Mouse (Mus musculus) embryonic facial prominence, embryonic 15.5 days (tissue): ENCODE measurements around the gene Tbc1d8. TPM values are rescaled to one million over a fixed set of nuclear protein-coding genes. Genes with fewer than 3 reads are reported as not detected.

Experiments
- ATAC-seq: fragments of 200-750 bp; cut with Nextera tagmentation; 2 replicates; pipeline ENCODE4 v1.8.0; 2017; ENCODE audit warnings: low read depth, moderate TSS enrichment; ENCODE audit not compliant: insufficient number of reproducible peaks, low FRiP score, low TSS enrichment
- H3K27ac ChIP-seq: fragments of 300-500 bp; sonication (generic); replicated peaks from 2 replicates; pipeline ENCODE4 v1.5.1; 2015; ENCODE audit warnings: mild to moderate bottlenecking, inconsistent platforms
- H3K27me3 ChIP-seq: fragments of 300-500 bp; sonication (generic); 2 replicates; pipeline ENCODE4 v1.6.1; 2015; ENCODE audit warnings: inconsistent platforms
- H3K36me3 ChIP-seq: fragments of 300-500 bp; sonication (generic); 2 replicates; pipeline ENCODE4 v1.6.1; 2015; ENCODE audit warnings: mild to moderate bottlenecking, inconsistent platforms
- H3K4me1 ChIP-seq: fragments of 300-500 bp; sonication (generic); 2 replicates; pipeline ENCODE4 v1.6.1; 2015; ENCODE audit warnings: inconsistent platforms
- H3K4me2 ChIP-seq: fragments of 300-500 bp; sonication (generic); replicated peaks from 2 replicates; pipeline ENCODE4 v1.6.1; 2015; ENCODE audit warnings: mild to moderate bottlenecking, inconsistent platforms
- H3K4me3 ChIP-seq: fragments of 300-500 bp; sonication (generic); replicated peaks from 2 replicates; pipeline ENCODE4 v1.5.1; 2015; ENCODE audit warnings: mild to moderate bottlenecking, inconsistent platforms
- H3K9ac ChIP-seq: fragments of 300-500 bp; sonication (generic); 2 replicates; pipeline ENCODE4 v1.6.1; 2015; ENCODE audit warnings: inconsistent platforms
- H3K9me3 ChIP-seq: fragments of 300-500 bp; sonication (generic); replicated peaks from 2 replicates; pipeline ENCODE4 v1.6.1; 2016; ENCODE audit warnings: inconsistent platforms
- WGBS: fragments of 180-500 bp; shearing (Covaris S2); methylation state at CpG from one replicate; pipeline ENCODE4 v1.1.7; 2015; 5-methylcytosine and 5-hydroxymethylcytosine counted together
- polyA plus RNA-seq: library from polyadenylated mRNA; unstranded; fragments of >200 nt; fragmentation: Nextera tagmentation; extraction: Ambion mirVana; gene quantifications from 2 replicates; pipeline ENCODE4 v1.2.1, GENCODE M21; 2015

Gene Tbc1d8
- polyA plus RNA-seq, 1 experiment from 2014 or later, result 12.7 TPM

DNA sequence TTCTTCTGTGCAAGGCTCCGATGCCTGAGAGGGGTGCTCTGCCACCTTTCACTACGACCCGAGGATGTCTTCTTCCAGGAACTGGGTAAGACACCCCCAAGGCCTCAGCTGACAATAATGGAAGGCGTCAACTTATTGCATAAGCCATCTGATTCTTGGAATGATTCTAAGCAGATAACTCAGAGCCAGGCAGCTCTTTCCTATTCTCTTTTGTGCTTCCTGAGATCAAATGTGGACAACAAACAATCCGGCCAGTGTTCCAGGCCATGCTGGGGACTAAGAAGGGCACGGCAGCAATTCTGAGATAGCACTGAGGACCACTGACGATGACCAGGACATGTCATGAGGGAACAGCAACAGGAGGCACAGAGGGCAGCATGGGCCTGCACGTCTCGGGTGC lies 59.7 kb downstream of the Tbc1d8 start:
- Histone ChIP-seq H3K4me3 (no peak overlapping the region), H3K27me3 (no peaks in the 10 kb centered on the region), H3K9me3 (no peaks in the 10 kb centered on the region), H3K4me1 (peaks cover 17% of the 10 kb centered on the region), H3K27ac (no peak overlapping the region), H3K36me3 (no peaks in the 10 kb centered on the region), H3K9ac (no peak overlapping the region), H3K4me2 (no peak overlapping the region)
- no peak for ATAC-seq
- WGBS, result 72% methylated on average over 9 of the region's 9 CpGs

DNA sequence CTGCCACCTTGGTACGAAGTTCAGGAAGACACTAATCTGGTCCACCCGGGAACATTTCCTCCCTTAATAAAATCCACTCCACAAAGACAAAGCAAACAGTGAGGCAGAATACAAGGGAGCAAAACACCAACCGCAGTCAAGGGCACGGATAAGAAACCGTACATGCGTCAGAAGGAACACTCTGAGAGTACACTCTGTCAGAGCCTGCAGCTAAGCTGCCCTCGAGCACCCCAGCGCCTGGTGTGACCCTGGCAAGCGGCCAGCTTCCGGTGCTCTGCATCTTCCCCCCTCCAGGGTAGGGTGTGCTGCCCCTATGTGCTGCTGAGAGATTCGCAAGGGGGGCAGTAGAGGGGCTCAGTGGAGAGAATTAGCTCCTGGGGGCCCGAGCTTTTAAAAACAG lies 60.7 kb downstream of the Tbc1d8 start:
- Histone ChIP-seq H3K27ac (peak overlapping the region; percentile 58), H3K4me3 (no peak overlapping the region), H3K9ac (no peak overlapping the region), H3K4me2 (0 out of 2 replicates have a peak overlapping the region, but pooled peaks have one; percentile 17), H3K36me3 (no peaks in the 10 kb centered on the region), H3K9me3 (no peaks in the 10 kb centered on the region), H3K4me1 (peaks cover 13% of the 10 kb centered on the region), H3K27me3 (no peaks in the 10 kb centered on the region)
- WGBS, result 9% methylated on average over 12 of the region's 12 CpGs
- ATAC-seq, result peak; percentile 47; the same call in 1 of the 2 replicates

DNA sequence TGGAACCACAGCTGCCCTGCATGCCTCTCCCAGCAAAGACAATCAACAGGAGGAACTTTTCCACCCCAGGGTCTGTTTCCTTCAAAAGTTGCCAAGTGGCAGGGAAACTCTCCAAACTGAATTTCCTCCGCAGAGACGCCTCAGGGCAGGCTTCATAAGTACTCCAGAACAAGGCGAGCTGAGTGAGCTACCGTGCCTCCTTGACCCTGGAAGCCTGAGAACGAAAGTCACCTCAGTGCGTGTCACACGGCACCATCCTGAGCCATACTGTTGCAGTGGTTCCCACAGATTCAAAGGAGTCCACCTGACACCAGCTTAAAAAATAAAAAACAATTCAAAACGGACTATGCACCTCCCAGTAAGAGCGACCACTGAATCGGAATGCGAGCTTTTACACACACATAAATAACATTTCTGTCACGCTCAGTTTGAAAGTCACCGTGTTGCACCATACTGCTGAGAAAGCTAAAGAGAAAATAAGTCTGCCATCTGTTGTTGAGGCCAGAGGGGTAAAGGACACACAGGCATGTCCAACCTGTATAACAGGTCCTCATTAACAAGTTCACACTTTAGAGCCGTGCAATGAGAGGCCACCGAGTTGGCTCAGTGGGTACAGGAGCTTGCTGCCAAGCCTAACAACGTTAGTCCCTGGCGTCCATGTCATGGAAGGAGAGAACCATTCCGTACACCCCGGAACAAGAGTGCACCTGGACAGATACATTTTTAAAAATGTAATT lies 68.3 kb downstream of the Tbc1d8 start:
- Histone ChIP-seq H3K4me1 (peaks cover 4% of the 10 kb centered on the region; the same call in 1 of the 2 replicates), H3K36me3 (no peaks in the 10 kb centered on the region), H3K4me2 (no peak overlapping the region), H3K9ac (no peak overlapping the region), H3K9me3 (no peaks in the 10 kb centered on the region), H3K4me3 (no peak overlapping the region), H3K27ac (peak overlapping the region; percentile 28; the same call in 1 of the 2 replicates), H3K27me3 (no peaks in the 10 kb centered on the region)
- 59% methylated on average over 19 of the region's 19 CpGs for WGBS
- no peak for ATAC-seq

DNA sequence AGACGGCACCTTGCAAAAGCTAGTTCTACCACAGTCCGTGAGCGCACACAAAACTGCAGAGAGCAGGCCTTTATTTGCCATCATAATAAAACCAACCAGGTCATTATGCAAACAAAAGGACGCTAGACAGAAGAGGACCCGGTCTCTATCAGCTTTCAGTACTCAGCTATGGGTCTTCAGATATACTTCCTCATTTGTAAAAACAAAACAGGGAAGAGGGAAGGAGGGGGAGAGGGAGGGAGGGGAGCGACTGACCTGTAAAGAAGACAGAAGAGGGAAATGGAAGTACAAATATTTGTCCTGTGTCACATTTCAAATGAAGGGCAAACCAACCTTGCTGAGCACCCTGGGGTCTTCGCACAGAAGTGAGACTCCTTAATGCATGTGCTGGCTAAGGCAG lies 69.9 kb downstream of the Tbc1d8 start:
- no peaks in the 10 kb centered on the region for H3K36me3 ChIP-seq
- no peak for ATAC-seq
- H3K4me2 ChIP-seq, result no peak overlapping the region
- H3K9ac ChIP-seq, result no peak overlapping the region
- H3K27me3 ChIP-seq, result no peaks in the 10 kb centered on the region
- peaks cover 4% of the 10 kb centered on the region; the same call in 1 of the 2 replicates for H3K4me1 ChIP-seq
- WGBS, result 82% methylated on average over 7 of the region's 7 CpGs
- no peak overlapping the region for H3K4me3 ChIP-seq
- no peak overlapping the region for H3K27ac ChIP-seq
- no peaks in the 10 kb centered on the region for H3K9me3 ChIP-seq

DNA sequence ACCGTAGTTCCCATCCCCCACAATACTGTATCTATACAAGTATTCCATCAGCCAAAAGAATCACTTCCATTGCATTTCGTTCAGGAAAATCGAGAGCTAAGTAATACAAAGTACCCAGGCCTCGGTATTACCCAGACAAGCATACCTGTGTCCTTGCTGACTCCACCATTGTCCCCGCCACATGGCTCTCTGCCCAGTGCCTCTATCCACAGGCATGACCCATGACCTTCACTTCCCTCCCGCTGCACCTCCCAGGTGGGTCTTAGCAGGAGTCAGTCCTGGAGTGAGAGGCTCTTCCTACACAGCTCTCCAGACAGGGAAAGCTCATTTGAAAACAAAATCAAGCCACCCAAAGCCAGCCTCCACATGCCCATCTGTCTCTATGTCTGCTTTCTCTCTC lies 70.4 kb downstream of the Tbc1d8 start:
- no peak for ATAC-seq
- H3K27ac ChIP-seq, result no peak overlapping the region
- H3K4me1 ChIP-seq, result peaks cover 4% of the 10 kb centered on the region; the same call in 1 of the 2 replicates
- H3K9ac ChIP-seq, result no peak overlapping the region
- no peak overlapping the region for H3K4me3 ChIP-seq
- no peaks in the 10 kb centered on the region for H3K9me3 ChIP-seq
- H3K4me2 ChIP-seq, result no peak overlapping the region
- WGBS, result 92% methylated on average over 6 of the region's 6 CpGs
- H3K36me3 ChIP-seq, result no peaks in the 10 kb centered on the region
- H3K27me3 ChIP-seq, result no peaks in the 10 kb centered on the region

DNA sequence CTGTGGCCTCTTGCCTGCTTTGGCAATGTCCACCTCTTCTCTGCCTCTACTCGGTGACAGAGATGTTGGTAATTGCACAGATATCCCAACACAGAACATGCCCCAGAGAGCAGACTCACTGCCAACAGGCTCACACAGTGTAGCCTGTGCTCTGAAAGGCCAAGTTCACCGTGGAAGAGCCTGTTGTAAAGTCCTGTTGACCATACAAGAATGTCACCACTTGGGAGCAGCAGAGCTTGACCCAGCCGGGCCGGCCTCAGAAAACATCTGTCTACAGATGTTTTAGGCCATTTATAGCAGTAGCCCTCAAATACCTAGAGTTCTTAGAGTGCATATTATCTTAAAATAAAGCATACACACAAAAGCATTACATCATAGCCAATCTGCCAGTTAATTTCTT lies 71.4 kb downstream of the Tbc1d8 start:
- ATAC-seq, result no peak
- 78% methylated on average over 4 of the region's 4 CpGs for WGBS
- no peak overlapping the region for H3K27ac ChIP-seq

DNA sequence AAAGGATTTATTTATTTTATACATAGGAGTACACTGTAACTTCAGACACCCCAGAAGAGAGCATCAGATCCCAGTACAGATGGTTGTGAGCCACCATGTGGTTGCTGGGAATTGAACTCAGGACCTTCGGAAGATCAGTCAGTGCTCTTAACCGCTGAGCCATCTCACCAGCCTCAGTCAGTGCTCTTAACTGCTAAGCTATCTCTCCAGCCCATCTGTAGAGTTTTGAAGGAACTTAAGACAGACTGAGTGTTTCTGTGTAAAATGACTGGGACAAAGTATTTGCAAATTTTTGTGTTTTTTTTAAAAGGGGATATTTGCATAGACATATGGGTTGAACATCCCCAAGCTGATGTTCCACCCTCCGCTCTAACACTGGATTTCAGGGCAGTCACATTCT lies 78.4 kb downstream of the Tbc1d8 start:
- Histone ChIP-seq H3K4me2 (no peak overlapping the region), H3K36me3 (0 out of 2 replicates have a peak, but pooled peaks cover 8% of the 10 kb centered on the region), H3K9me3 (no peaks in the 10 kb centered on the region), H3K4me3 (no peak overlapping the region), H3K27me3 (no peaks in the 10 kb centered on the region), H3K4me1 (no peaks in the 10 kb centered on the region), H3K27ac (no peak overlapping the region), H3K9ac (no peak overlapping the region)
- WGBS, result 87% methylated on average over 3 of the region's 3 CpGs
- ATAC-seq, result no peak

More for the DNA sequence above, 71.4 kb downstream of the Tbc1d8 start:
- H3K4me1 ChIP-seq, result peaks cover 4% of the 10 kb centered on the region; the same call in 1 of the 2 replicates
- no peaks in the 10 kb centered on the region for H3K27me3 ChIP-seq
- H3K4me2 ChIP-seq, result no peak overlapping the region
- no peak overlapping the region for H3K4me3 ChIP-seq
- no peak overlapping the region for H3K9ac ChIP-seq
- no peaks in the 10 kb centered on the region for H3K9me3 ChIP-seq
- no peaks in the 10 kb centered on the region for H3K36me3 ChIP-seq

DNA sequence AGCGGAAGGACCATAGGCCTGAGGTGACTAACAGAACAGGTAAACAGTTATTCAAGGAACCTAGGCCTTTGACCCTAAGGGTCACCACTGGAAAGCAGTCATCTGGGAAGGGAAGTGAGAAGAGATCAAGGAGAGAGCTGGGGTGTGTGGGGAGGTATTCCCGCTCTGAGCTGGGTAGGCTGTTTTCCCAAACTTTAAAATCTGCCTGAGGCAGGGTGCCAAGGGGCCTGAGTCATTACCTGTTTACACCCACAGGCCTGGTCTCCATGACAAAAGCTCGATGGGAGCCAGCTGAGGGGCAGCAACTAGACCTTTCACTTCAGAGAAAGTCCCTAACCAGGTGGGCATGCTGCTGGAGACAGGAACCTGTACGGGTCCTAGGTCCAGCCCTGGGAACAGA lies 79.3 kb downstream of the Tbc1d8 start:
- ATAC-seq, result no peak
- H3K9ac ChIP-seq, result no peak overlapping the region
- 0 out of 2 replicates have a peak, but pooled peaks cover 8% of the 10 kb centered on the region for H3K36me3 ChIP-seq
- H3K4me2 ChIP-seq, result no peak overlapping the region
- no peak overlapping the region for H3K27ac ChIP-seq
- no peaks in the 10 kb centered on the region for H3K9me3 ChIP-seq
- WGBS, result 69% methylated on average over 4 of the region's 4 CpGs
- 0 out of 2 replicates have a peak, but pooled peaks cover 2% of the 10 kb centered on the region for H3K4me1 ChIP-seq
- H3K4me3 ChIP-seq, result no peak overlapping the region
- H3K27me3 ChIP-seq, result no peaks in the 10 kb centered on the region

DNA sequence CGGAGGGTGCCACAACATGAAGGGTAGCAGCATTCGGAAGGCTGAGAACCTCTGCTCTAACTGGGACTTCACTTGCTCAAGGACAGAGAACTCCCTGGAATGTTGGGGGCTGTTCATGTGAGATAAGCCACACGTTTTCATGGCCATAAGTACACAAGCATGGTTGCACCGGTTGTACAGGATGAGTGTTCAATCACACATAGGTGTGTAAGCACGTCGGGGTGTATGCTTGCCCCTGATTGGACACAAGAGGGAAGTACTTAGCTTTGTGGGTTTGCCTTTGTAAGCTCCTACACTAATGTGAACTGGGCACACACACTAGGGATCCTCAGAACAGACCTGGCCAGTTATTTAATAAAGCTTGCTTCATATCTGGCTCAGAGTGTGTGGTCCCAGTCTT lies 80.3 kb downstream of the Tbc1d8 start:
- Histone ChIP-seq H3K9ac (no peak overlapping the region), H3K4me1 (0 out of 2 replicates have a peak, but pooled peaks cover 5% of the 10 kb centered on the region), H3K9me3 (no peaks in the 10 kb centered on the region), H3K4me2 (no peak overlapping the region), H3K4me3 (no peak overlapping the region), H3K27ac (no peak overlapping the region), H3K27me3 (no peaks in the 10 kb centered on the region), H3K36me3 (peaks cover 11% of the 10 kb centered on the region; the same call in 1 of the 2 replicates)
- no peak for ATAC-seq
- 93% methylated on average over 6 of the region's 6 CpGs for WGBS

DNA sequence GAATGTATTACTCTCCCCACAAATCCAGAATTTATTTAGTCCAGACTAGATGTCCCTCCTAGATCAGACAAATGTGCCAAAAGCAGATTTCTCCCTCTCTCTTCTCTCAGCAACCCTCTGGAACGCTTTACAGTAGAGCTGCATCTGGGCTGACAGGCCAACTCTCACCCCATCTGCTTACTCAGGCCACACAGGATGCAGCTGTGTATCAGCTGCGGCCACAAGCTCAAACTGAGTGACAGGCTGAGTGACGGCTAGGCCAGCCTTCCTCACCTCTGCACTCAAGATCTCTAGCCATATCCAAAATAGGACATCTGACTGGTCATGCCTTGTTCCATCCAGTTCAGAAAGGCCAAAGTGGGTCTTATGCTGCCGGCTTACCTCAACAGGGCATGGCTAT lies 82.2 kb downstream of the Tbc1d8 start:
- Histone ChIP-seq H3K9me3 (no peaks in the 10 kb centered on the region), H3K9ac (no peak overlapping the region), H3K4me2 (no peak overlapping the region), H3K4me1 (0 out of 2 replicates have a peak, but pooled peaks cover 5% of the 10 kb centered on the region), H3K27ac (no peak overlapping the region), H3K4me3 (no peak overlapping the region), H3K27me3 (no peaks in the 10 kb centered on the region), H3K36me3 (peaks cover 14% of the 10 kb centered on the region; the same call in 1 of the 2 replicates)
- 57% methylated on average over 4 of the region's 4 CpGs for WGBS
- 0 out of 2 replicates have a peak, but pooled peaks have one; percentile 41 for ATAC-seq

DNA sequence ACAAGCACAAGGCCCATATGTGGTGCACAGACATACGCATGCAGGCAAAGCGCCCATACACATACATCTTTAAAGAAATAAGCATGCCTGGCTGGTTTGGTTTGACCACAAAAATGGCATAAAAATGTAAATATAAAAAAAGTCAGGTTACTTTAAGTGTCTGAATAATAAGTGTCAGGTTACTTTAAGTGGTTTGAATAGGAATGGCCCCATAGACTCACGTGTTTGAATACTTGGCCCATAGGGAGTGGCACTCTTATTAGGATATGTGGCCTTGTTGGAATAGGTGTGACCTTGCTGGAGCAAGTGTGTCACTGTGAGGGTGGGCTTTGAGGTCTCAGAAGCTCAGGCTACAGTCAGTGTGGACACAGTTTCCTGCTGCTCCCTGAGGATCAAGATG lies 83.9 kb downstream of the Tbc1d8 start:
- no peak for ATAC-seq
- Histone ChIP-seq H3K27me3 (no peaks in the 10 kb centered on the region), H3K9ac (no peak overlapping the region), H3K4me3 (no peak overlapping the region), H3K36me3 (peaks cover 14% of the 10 kb centered on the region; the same call in 1 of the 2 replicates), H3K27ac (no peak overlapping the region), H3K4me2 (no peak overlapping the region), H3K4me1 (0 out of 2 replicates have a peak, but pooled peaks cover 5% of the 10 kb centered on the region), H3K9me3 (no peaks in the 10 kb centered on the region)
- WGBS, result 58% methylated on average over 3 of the region's 3 CpGs
